Mouse (Mus musculus) embryonic fibroblast, embryonic 13.5 days (primary cell): ENCODE data around the gene Vav2.

Experiments used
- CTCF ChIP-seq: IDR thresholded peaks from 2 replicates; pipeline ENCODE4 v1.5.1; 2011; ENCODE audit warnings: mild to moderate bottlenecking, control low read depth, low read length, moderate library complexity, borderline replicate concordance; ENCODE audit not compliant: insufficient read depth
- POLR2A ChIP-seq: IDR thresholded peaks from 2 replicates; pipeline ENCODE4 v1.6.1; 2011; ENCODE audit warnings: low read depth, mild to moderate bottlenecking, control low read depth, low read length, moderate library complexity

DNA sequence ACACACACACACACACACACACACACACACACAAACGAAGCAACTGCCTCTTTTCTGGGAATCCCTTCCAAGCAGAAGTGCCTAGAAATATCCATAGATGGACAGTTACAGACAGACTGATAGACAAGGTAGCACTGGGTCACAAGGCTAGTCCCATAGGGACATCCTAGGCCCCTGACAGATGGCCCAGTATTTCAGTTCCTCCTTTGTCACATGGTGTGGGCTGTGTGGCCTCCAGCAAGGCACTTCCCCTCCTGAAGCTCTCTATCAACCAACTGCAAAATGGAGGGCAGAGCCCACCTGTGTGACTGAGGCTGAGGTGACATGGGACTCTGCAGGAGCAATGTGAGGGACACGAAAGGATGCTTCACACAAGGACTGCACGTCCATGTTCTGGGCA lies 115.2 kb downstream of the Vav2 start:
- no peak for TF ChIP-seq POLR2A
- TF ChIP-seq CTCF = no peak
